9 mouse cellular contexts compared by ENCODE assay signal in the genomic region with DNA sequence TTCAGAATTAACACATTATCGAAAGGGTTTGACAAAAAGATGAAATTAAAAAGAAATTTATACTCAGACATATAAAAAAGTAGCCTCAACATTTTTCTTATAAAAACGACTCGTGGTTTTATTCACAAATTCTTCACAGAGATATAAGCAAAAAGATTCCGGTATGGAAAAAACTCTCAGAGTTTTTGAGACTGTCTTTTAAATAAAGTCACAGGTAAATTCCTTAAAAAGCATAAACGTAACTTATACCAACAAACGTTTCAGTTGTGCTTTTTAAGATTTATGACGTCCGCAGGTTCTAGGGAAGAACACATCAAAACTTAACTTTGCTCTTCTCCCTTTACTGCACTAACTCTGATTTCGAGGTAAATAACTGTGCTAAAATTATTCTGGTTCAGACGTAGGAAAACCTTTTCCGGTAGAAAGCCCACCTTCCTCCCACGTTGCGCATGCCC. TPM values are rescaled to one million over a fixed set of nuclear protein-coding genes. Genes with fewer than 3 reads are reported as not detected.
A peak's percentile ranks its signal among the peaks of the same experiment; 100 is the strongest.
DNase-seq lines count a peak whose midpoint lies in the region; ATAC-seq and TF ChIP-seq lines count a peak whose summit lies in the region.
"Had no signal": no experiment of that assay in that cellular context is flagged by ENCODE, and none has a peak within 500 bp of the region (broad histone marks: within the 10 kb centered on the region; RNA-seq: fewer than 3 reads in every experiment).

No protein-coding gene starts in this region.

- H3K9me3 ChIP-seq in embryonic facial prominence, embryonic 14.5 days (ENCODE audit: control insufficient read depth, low read length) = no peaks in the 10 kb centered on the region
- no peaks in the 10 kb centered on the region for H3K9me3 ChIP-seq in intestine, embryonic 16.5 days (ENCODE audit: control insufficient read depth, low read length)
- H3K9me3 ChIP-seq in neural tube, embryonic 13.5 days = no peaks in the 10 kb centered on the region

- peaks cover 21% of the 10 kb centered on the region for H3K36me3 ChIP-seq in embryonic facial prominence, embryonic 14.5 days (ENCODE audit: control insufficient read depth, insufficient read depth, low read length)
- peaks cover 3% of the 10 kb centered on the region; the same call in 1 of the 2 replicates for H3K36me3 ChIP-seq in intestine, embryonic 16.5 days (ENCODE audit: control insufficient read depth, insufficient read depth, low read length)
- peaks cover 22% of the 10 kb centered on the region for H3K36me3 ChIP-seq in neural tube, embryonic 13.5 days

- ATAC-seq in embryonic facial prominence, embryonic 14.5 days (ENCODE audit: low read depth) = no peak
- no peak for ATAC-seq in intestine, embryonic 16.5 days
- ATAC-seq in neural tube, embryonic 13.5 days (ENCODE audit: low read depth) = no peak
- no peak for ATAC-seq in cerebellum, adult (ENCODE audit: insufficient number of reproducible peaks, low FRiP score, low TSS enrichment)

- H3K9ac ChIP-seq in embryonic facial prominence, embryonic 14.5 days (ENCODE audit: low read depth, low read length) = peak overlapping the region; percentile 91; the same call in 1 of the 2 replicates
- peak overlapping the region; percentile 95 for H3K9ac ChIP-seq in intestine, embryonic 16.5 days (ENCODE audit: low read depth, low read length)
- peak overlapping the region; percentile 88 for H3K9ac ChIP-seq in neural tube, embryonic 13.5 days

- no peak for TF ChIP-seq CTCF in lung, adult 2 months (IDR thresholded peaks at IDR 0.05; ENCODE audit: insufficient read depth, low read length)

- H3K4me3 ChIP-seq in lung, adult 2 months (replicated peaks; ENCODE audit: extremely low read depth, low read depth, low read length) = peak overlapping the region; percentile 86
- H3K4me3 ChIP-seq in embryonic facial prominence, embryonic 14.5 days (ENCODE audit: low read depth, low read length) = peak overlapping the region; percentile 96
- H3K4me3 ChIP-seq in intestine, embryonic 16.5 days (ENCODE audit: low read length) = peak overlapping the region; percentile 91
- H3K4me3 ChIP-seq in neural tube, embryonic 13.5 days = peak overlapping the region; percentile 84

- H3K27ac ChIP-seq in embryonic facial prominence, embryonic 14.5 days (replicated peaks; ENCODE audit: low read depth, low read length) = peak overlapping the region; percentile 97
- peak overlapping the region; percentile 97 for H3K27ac ChIP-seq in intestine, embryonic 16.5 days (ENCODE audit: low read length)
- peak overlapping the region; percentile 97 for H3K27ac ChIP-seq in neural tube, embryonic 13.5 days (replicated peaks)

- peak overlapping the region; percentile 84 for H3K4me2 ChIP-seq in embryonic facial prominence, embryonic 14.5 days (ENCODE audit: low read depth, low read length)
- peak overlapping the region; percentile 89 for H3K4me2 ChIP-seq in intestine, embryonic 16.5 days (ENCODE audit: low read depth, low read length)
- H3K4me2 ChIP-seq in neural tube, embryonic 13.5 days = peak overlapping the region; percentile 72

- no peak for TF ChIP-seq POLR2A in lung, adult 2 months (IDR thresholded peaks at IDR 0.05; ENCODE audit: borderline replicate concordance, extremely low read depth, low read depth, low read length)

- H3K27me3 ChIP-seq in embryonic facial prominence, embryonic 14.5 days (replicated peaks; ENCODE audit: control insufficient read depth, insufficient read depth, low read length) = peaks cover 11% of the 10 kb centered on the region; the same call in 1 of the 2 replicates
- 0 out of 2 replicates have a peak, but pooled peaks cover 3% of the 10 kb centered on the region for H3K27me3 ChIP-seq in intestine, embryonic 16.5 days (replicated peaks; ENCODE audit: control insufficient read depth, insufficient read depth, low read length)
- H3K27me3 ChIP-seq in neural tube, embryonic 13.5 days = peaks cover 4% of the 10 kb centered on the region; the same call in 1 of the 2 replicates

- H3K4me1 ChIP-seq in lung, adult 2 months (ENCODE audit: control insufficient read depth, insufficient read depth, low read length) = peaks cover 4% of the 10 kb centered on the region; the same call in 1 of the 2 replicates
- H3K4me1 ChIP-seq in embryonic facial prominence, embryonic 14.5 days (ENCODE audit: control insufficient read depth, insufficient read depth, low read length) = peaks cover 12% of the 10 kb centered on the region
- peaks cover 10% of the 10 kb centered on the region; the same call in 1 of the 2 replicates for H3K4me1 ChIP-seq in intestine, embryonic 16.5 days (ENCODE audit: control insufficient read depth, insufficient read depth, low read length)
- H3K4me1 ChIP-seq in neural tube, embryonic 13.5 days (replicated peaks) = peaks cover 41% of the 10 kb centered on the region

- no peak for DNase-seq in lung, adult 2 months
- DNase-seq in lung, postnatal 4 days = no peak
- no peak for DNase-seq in embryonic facial prominence, embryonic 14.5 days (ENCODE audit: low spot score)
- no peak for DNase-seq in thymus, postnatal 25 days
- no peak for DNase-seq in left cerebral cortex, adult 8-10 months (ENCODE audit: low spot score in 2 of 2)

- WGBS in lung, adult 2 months = under 1% methylated on average over 13 of the region's 13 CpGs
- WGBS in embryonic facial prominence, embryonic 14.5 days = under 1% methylated on average over 13 of the region's 13 CpGs
- WGBS in intestine, embryonic 16.5 days = under 1% methylated on average over 13 of the region's 13 CpGs
- WGBS in neural tube, embryonic 13.5 days = 1% methylated on average over 13 of the region's 13 CpGs

RNA-seq across cellular contexts. Expression of a gene that starts 0.2 kb away (rescaled TPM):
- polyA plus RNA-seq in lung, adult 2 months (2012; rRNA removed) = 5.5 and 8.6 TPM in 2 replicates
- 29.9 and 33.6 TPM in 2 replicates for polyA plus RNA-seq in embryonic facial prominence, embryonic 14.5 days (2014; fragmentation: Nextera tagmentation; extraction: Ambion mirVana)
- 20.6 and 21.7 TPM in 2 replicates for polyA plus RNA-seq in intestine, embryonic 16.5 days (2015; fragmentation: Nextera tagmentation; extraction: Ambion mirVana)
- polyA plus RNA-seq in neural tube, embryonic 13.5 days (2015; fragmentation: Nextera tagmentation; extraction: Ambion mirVana) = 33.9 and 35.5 TPM in 2 replicates
- total RNA-seq in left cerebral cortex, adult 8-10 months (2022) = 10 to 100 TPM; 14.5 to 19.6 (median 17.5) TPM

RNA-seq across cellular contexts. Expression of a gene that starts 1.9 kb away (rescaled TPM):
- polyA plus RNA-seq in lung, adult 2 months (2012; rRNA removed) = not detected in 2 replicates
- polyA plus RNA-seq in embryonic facial prominence, embryonic 14.5 days (2014; fragmentation: Nextera tagmentation; extraction: Ambion mirVana) = 0.13 TPM in 1 of 2 replicates, not detected in the other
- 0.12 and 0.33 TPM in 2 replicates for polyA plus RNA-seq in intestine, embryonic 16.5 days (2015; fragmentation: Nextera tagmentation; extraction: Ambion mirVana)
- polyA plus RNA-seq in neural tube, embryonic 13.5 days (2015; fragmentation: Nextera tagmentation; extraction: Ambion mirVana) = 0.32 and 0.59 TPM in 2 replicates
- 1 to 10 TPM in 2 of 4 experiments, under 1 TPM in 2; 0.95 to 1.9 (median 1.2) TPM for total RNA-seq in left cerebral cortex, adult 8-10 months (2022)
- total RNA-seq: adrenal gland, postnatal 4 days had no signal

RNA-seq across cellular contexts. Expression of a gene that starts 42.7 kb away (rescaled TPM):
- polyA plus RNA-seq in lung, adult 2 months (2012; rRNA removed) = not detected in 2 replicates
- not detected in 2 replicates for polyA plus RNA-seq in embryonic facial prominence, embryonic 14.5 days (2014; fragmentation: Nextera tagmentation; extraction: Ambion mirVana)
- polyA plus RNA-seq in intestine, embryonic 16.5 days (2015; fragmentation: Nextera tagmentation; extraction: Ambion mirVana) = not detected in 2 replicates
- polyA plus RNA-seq in neural tube, embryonic 13.5 days (2015; fragmentation: Nextera tagmentation; extraction: Ambion mirVana) = not detected in 2 replicates
- total RNA-seq in left cerebral cortex, adult 8-10 months (2022) = not detected
- total RNA-seq: adrenal gland, postnatal 4 days had no signal

RNA-seq across cellular contexts. Expression of a gene that starts 46.0 kb away (rescaled TPM):
- polyA plus RNA-seq in lung, adult 2 months (2012; rRNA removed) = 0.34 and 0.79 TPM in 2 replicates
- 1.4 and 5.4 TPM in 2 replicates for polyA plus RNA-seq in embryonic facial prominence, embryonic 14.5 days (2014; fragmentation: Nextera tagmentation; extraction: Ambion mirVana)
- 0.23 and 0.38 TPM in 2 replicates for polyA plus RNA-seq in intestine, embryonic 16.5 days (2015; fragmentation: Nextera tagmentation; extraction: Ambion mirVana)
- 0.62 and 0.78 TPM in 2 replicates for polyA plus RNA-seq in neural tube, embryonic 13.5 days (2015; fragmentation: Nextera tagmentation; extraction: Ambion mirVana)
- total RNA-seq in left cerebral cortex, adult 8-10 months (2022) = under 1 TPM in 3 of 4 experiments, not detected in 1; 0.19 to 0.60 (median 0.23) TPM

RNA-seq across cellular contexts. Expression of a gene that starts 53.8 kb away (rescaled TPM):
- 13.5 and 16.0 TPM in 2 replicates for polyA plus RNA-seq in lung, adult 2 months (2012; rRNA removed)
- 13.0 and 18.9 TPM in 2 replicates for polyA plus RNA-seq in embryonic facial prominence, embryonic 14.5 days (2014; fragmentation: Nextera tagmentation; extraction: Ambion mirVana)
- 10.2 and 11.5 TPM in 2 replicates for polyA plus RNA-seq in intestine, embryonic 16.5 days (2015; fragmentation: Nextera tagmentation; extraction: Ambion mirVana)
- polyA plus RNA-seq in neural tube, embryonic 13.5 days (2015; fragmentation: Nextera tagmentation; extraction: Ambion mirVana) = 8.9 and 11.6 TPM in 2 replicates
- total RNA-seq in left cerebral cortex, adult 8-10 months (2022) = 1 to 10 TPM; 3.4 to 6.2 (median 5.2) TPM
